Comparison of ENCODE assay signal across 8 mouse cellular contexts in the genomic region with DNA sequence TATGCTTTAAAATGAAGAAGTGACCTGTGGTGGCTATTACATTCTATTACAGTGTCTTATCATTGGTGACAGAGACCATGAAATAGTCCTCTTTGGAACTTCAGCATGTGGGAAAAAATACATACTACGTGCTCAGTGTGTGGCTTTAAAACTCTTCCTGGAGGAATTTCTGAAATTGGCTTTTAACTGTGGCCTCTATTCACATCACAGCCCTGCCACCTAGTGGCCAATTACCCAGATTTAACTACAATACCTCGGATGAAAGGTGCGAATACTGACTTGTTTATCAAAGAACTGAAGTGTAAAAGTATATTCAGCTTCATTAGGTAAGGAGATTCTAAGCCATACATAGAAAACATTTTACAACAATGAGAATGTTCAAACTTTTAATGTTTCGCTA. TPM values are rescaled to one million over a fixed set of nuclear protein-coding genes. Genes with fewer than 3 reads are reported as not detected.
DNase-seq lines count a peak whose midpoint lies in the region; ATAC-seq and TF ChIP-seq lines count a peak whose summit lies in the region.

No protein-coding gene starts in this region.

- H3K27ac ChIP-seq in kidney, adult 2 months (ENCODE audit: insufficient read depth, low read depth, low read length): no peak overlapping the region
- H3K27ac ChIP-seq in kidney, embryonic 15.5 days: no peak overlapping the region
- peak overlapping the region; percentile 85 for H3K27ac ChIP-seq in layer of hippocampus, adult 2 months

- WGBS in kidney, adult 2 months: 10% methylated on average over 4 of the region's 4 CpGs
- 12% methylated on average over 4 of the region's 4 CpGs for WGBS in kidney, embryonic 15.5 days

- H3K27me3 ChIP-seq in kidney, adult 2 months (replicated peaks; ENCODE audit: control insufficient read depth, insufficient read depth, low read length): no peaks in the 10 kb centered on the region
- no peaks in the 10 kb centered on the region for H3K27me3 ChIP-seq in kidney, embryonic 15.5 days

- H3K4me2 ChIP-seq in kidney, embryonic 15.5 days: no peak overlapping the region

- no peak overlapping the region for H3K4me3 ChIP-seq in kidney, adult 2 months (ENCODE audit: insufficient read depth, low read depth, low read length)
- H3K4me3 ChIP-seq in kidney, embryonic 15.5 days (replicated peaks): no peak overlapping the region
- H3K4me3 ChIP-seq in layer of hippocampus, adult 2 months: no peak overlapping the region

- TF ChIP-seq POLR2A in kidney, adult 2 months (IDR thresholded peaks at IDR 0.05; ENCODE audit: low read depth, low read length): no peak

- TF ChIP-seq CTCF in kidney, adult 2 months (conservative IDR thresholded peaks at IDR 0.05; ENCODE audit: insufficient read depth, insufficient read length, low read depth, low read length): 0 out of 2 replicates have a peak, but pooled peaks have one; percentile 18
- TF ChIP-seq CTCF in layer of hippocampus, adult 2 months (conservative IDR thresholded peaks at IDR 0.05): peak; percentile 95

- 0 out of 2 replicates have a peak, but pooled peaks cover 1% of the 10 kb centered on the region for H3K9me3 ChIP-seq in kidney, embryonic 15.5 days (replicated peaks)

- peaks cover 3% of the 10 kb centered on the region; the same call in 1 of the 2 replicates for H3K4me1 ChIP-seq in kidney, adult 2 months (ENCODE audit: control insufficient read depth, insufficient read depth, low read length)
- peaks cover 3% of the 10 kb centered on the region; the same call in 1 of the 2 replicates for H3K4me1 ChIP-seq in kidney, embryonic 15.5 days

- peak; percentile 70 for DNase-seq in kidney, adult 2 months
- DNase-seq in Muller cell, postnatal 12 days (ENCODE audit: inconsistent ontology term): peak; percentile 53
- peak; percentile 66 for DNase-seq in cerebellum, adult 9-10 months
- DNase-seq in frontal cortex, postnatal 36 days (ENCODE audit: low spot score in 2 of 2): peak; percentile 56 to 85
- DNase-seq in layer of hippocampus, adult 2 months (ENCODE audit: low spot score in 2 of 2): peak; percentile 58 to 78
- peak; percentile 45 for DNase-seq in lung, postnatal 25 days (ENCODE audit: low spot score)
- DNase-seq in testis, postnatal 10 days (ENCODE audit: low spot score): peak; percentile 74

- no peaks in the 10 kb centered on the region for H3K36me3 ChIP-seq in kidney, adult 2 months (ENCODE audit: control insufficient read depth, insufficient read depth, low read length)
- no peaks in the 10 kb centered on the region for H3K36me3 ChIP-seq in kidney, embryonic 15.5 days

- no peak for ATAC-seq in kidney, embryonic 15.5 days (replicated peaks; ENCODE audit: low FRiP score)

- H3K9ac ChIP-seq in kidney, embryonic 15.5 days: no peak overlapping the region

RNA-seq across cellular contexts. Expression of a gene that starts 29.0 kb away (rescaled TPM):
- polyA plus RNA-seq in kidney, adult 2 months (2012; rRNA removed): 14.2 and 21.6 TPM in 2 replicates
- polyA plus RNA-seq in kidney, embryonic 15.5 days (2015; fragmentation: Nextera tagmentation; extraction: Ambion mirVana): 228 and 259 TPM in 2 replicates
- 10 to 100 TPM; 39.0 to 39.5 TPM for total RNA-seq in layer of hippocampus, adult 2 months (2021)

RNA-seq across cellular contexts. Expression of a gene that starts 46.8 kb away (rescaled TPM):
- not detected in 2 replicates for polyA plus RNA-seq in kidney, adult 2 months (2012; rRNA removed)
- 0.22 and 0.37 TPM in 2 replicates for polyA plus RNA-seq in kidney, embryonic 15.5 days (2015; fragmentation: Nextera tagmentation; extraction: Ambion mirVana)
- total RNA-seq in layer of hippocampus, adult 2 months (2021): not detected

Comparison
In these comparisons a context has a peak if more than half of its experiments do, and no peak if none do; other contexts are left out.
1. RNA of a gene that starts 29.0 kb away (polyA plus RNA-seq): 228 to 259 TPM in kidney, embryonic 15.5 days; 14.2 to 21.6 TPM in kidney, adult 2 months; every median in the first group is over 10 times any median in the second.
2. Peak in every context shown above with its lines, with median percentiles within 50 percentile points of each other: DNase-seq.